Mouse (Mus musculus) hindbrain, embryonic 13.5 days (tissue): Measurements from ENCODE around the gene Slc1a2. TPM values are rescaled to one million over a fixed set of nuclear protein-coding genes. Genes with fewer than 3 reads are reported as not detected.

ENCODE experiments used
- ATAC-seq: fragments of 200-750 bp; cut with Nextera tagmentation; 2 replicates; pipeline ENCODE4 v1.8.0; 2017; ENCODE audit warnings: moderate TSS enrichment; ENCODE audit not compliant: low FRiP score
- H3K27ac ChIP-seq: fragments of 300-500 bp; sonication (generic); 2 replicates; pipeline ENCODE4 v1.5.1; 2015; ENCODE audit warnings: inconsistent platforms, mild to moderate bottlenecking, moderate library complexity
- H3K27me3 ChIP-seq: fragments of 300-500 bp; sonication (generic); 2 replicates; pipeline ENCODE4 v1.6.1; 2015; ENCODE audit warnings: mild to moderate bottlenecking, inconsistent platforms
- H3K36me3 ChIP-seq: fragments of 300-500 bp; sonication (generic); 2 replicates; pipeline ENCODE4 v1.6.1; 2015; ENCODE audit warnings: mild to moderate bottlenecking, inconsistent platforms
- H3K4me1 ChIP-seq: fragments of 300-500 bp; sonication (generic); replicated peaks from 2 replicates; pipeline ENCODE4 v1.6.1; 2015; ENCODE audit warnings: inconsistent platforms
- H3K4me2 ChIP-seq: fragments of 300-500 bp; sonication (generic); 2 replicates; pipeline ENCODE4 v1.6.1; 2015; ENCODE audit warnings: inconsistent platforms, mild to moderate bottlenecking, moderate library complexity
- H3K4me3 ChIP-seq: fragments of 300-500 bp; sonication (generic); 2 replicates; pipeline ENCODE4 v1.5.1; 2015; ENCODE audit warnings: mild to moderate bottlenecking, inconsistent platforms
- H3K9ac ChIP-seq: fragments of 300-500 bp; sonication (generic); 2 replicates; pipeline ENCODE4 v1.6.1; 2015; ENCODE audit warnings: mild to moderate bottlenecking, inconsistent platforms
- H3K9me3 ChIP-seq: fragments of 300-500 bp; sonication (generic); 2 replicates; pipeline ENCODE4 v1.6.1; 2016; ENCODE audit warnings: inconsistent platforms
- WGBS: fragments of 180-500 bp; shearing (Covaris S2); methylation state at CpG from one replicate; pipeline ENCODE4 v1.1.7; 2015; 5-methylcytosine and 5-hydroxymethylcytosine counted together
- polyA plus RNA-seq: library from polyadenylated mRNA; unstranded; fragments of >200 nt; fragmentation: Nextera tagmentation; extraction: Ambion mirVana; gene quantifications from 2 replicates; pipeline ENCODE4 v1.2.1, GENCODE M21; 2015

The Slc1a2 gene
- polyA plus RNA-seq, 1 experiment from 2014 or later = 25.2 TPM

DNA sequence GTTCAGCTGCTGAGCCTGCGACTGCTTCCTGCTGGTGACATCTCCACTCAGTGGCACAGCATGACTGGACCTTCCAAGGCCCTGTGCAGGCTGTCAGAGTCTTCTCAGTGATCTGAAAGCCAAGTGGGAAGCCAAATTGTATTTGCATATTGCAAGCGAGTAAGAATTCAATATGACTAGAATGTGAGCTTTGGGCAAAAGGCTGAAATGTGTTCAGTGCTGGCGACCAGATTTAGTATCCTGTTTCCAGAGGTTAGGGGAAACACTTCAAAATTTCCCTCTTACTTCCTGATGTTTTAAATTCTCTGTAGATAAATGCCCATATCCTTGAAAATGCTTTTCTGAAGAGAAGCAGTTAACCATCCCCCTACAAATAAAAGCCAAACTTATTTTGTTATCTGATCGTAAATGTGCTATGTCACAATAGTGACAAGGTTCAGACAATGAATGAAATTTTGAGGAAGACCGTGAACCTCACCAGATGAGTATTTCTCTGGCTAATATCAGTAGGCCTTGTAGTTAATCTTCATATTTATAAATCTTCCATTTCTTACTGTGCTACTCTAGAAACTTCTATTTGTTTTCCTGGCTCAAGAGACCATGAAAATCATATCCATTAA lies 98.9 kb downstream of the Slc1a2 start:
- Histone ChIP-seq H3K27me3 (no peaks in the 10 kb centered on the region), H3K27ac (no peak overlapping the region), H3K4me1 (no peaks in the 10 kb centered on the region), H3K9me3 (no peaks in the 10 kb centered on the region), H3K4me2 (no peak overlapping the region), H3K9ac (no peak overlapping the region), H3K36me3 (peaks cover 28% of the 10 kb centered on the region), H3K4me3 (no peak overlapping the region)
- 87% methylated on average over 5 of the region's 5 CpGs for WGBS
- ATAC-seq = no peak

- no peaks in the 10 kb centered on the region for H3K27me3 ChIP-seq
- H3K9ac ChIP-seq = no peak overlapping the region
- no peak for ATAC-seq
- no peak overlapping the region for H3K27ac ChIP-seq
- H3K4me1 ChIP-seq = no peaks in the 10 kb centered on the region
- WGBS = 88% methylated on average over 5 of the region's 5 CpGs
- no peak overlapping the region for H3K4me2 ChIP-seq
- H3K9me3 ChIP-seq = no peaks in the 10 kb centered on the region
- peaks cover 46% of the 10 kb centered on the region for H3K36me3 ChIP-seq
- H3K4me3 ChIP-seq = no peak overlapping the region
Observed at GRCm38 (mm10) chr2:102759479-102759878, 101.0 kb downstream of the Slc1a2 start.

DNA sequence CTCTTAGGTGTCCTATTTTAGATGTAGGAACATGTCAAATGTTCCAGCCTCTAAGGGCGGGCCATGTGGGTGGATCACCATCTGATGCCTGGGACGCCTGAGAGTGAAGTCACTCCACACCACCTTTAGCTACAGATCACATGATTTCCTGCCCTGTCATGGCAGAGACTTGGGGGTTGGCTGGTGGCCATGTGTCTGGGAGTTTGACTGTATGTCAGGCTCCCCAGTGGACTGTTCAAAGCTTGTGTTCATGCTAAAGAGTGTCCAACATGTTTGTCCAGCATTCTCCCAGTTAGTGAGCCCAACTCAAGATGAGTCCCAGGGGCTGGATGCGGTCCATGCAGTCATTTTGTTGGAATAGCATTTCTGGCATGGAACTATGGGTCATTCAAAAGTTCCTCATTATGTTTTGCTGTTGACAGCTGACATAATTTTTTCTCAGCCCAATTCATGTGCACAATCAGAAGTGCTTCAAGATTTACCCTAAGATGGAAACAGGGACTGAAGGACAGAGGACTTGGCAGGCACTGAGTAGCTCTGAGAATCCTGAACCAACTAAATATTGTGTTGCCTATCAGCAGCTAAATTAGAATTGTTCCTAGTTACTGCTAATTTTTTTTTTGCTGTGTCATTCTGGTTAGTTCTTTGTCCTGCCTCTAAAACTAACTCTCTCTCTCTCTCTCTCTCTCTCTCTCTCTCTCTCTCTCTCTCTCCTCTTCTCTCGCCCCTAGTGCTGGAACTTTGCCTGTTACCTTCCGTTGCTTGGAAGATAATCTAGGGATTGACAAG lies 102.0 kb downstream of the Slc1a2 start:
- Histone ChIP-seq H3K9me3 (no peaks in the 10 kb centered on the region), H3K27ac (no peak overlapping the region), H3K36me3 (peaks cover 50% of the 10 kb centered on the region), H3K4me3 (no peak overlapping the region), H3K9ac (no peak overlapping the region), H3K27me3 (no peaks in the 10 kb centered on the region), H3K4me2 (no peak overlapping the region), H3K4me1 (no peaks in the 10 kb centered on the region)
- WGBS = 87% methylated on average over 5 of the region's 5 CpGs
- no peak for ATAC-seq

GRCm38 (mm10) chr2:102763176-102763575 lies 104.7 kb downstream of the Slc1a2 start:
- no peak for ATAC-seq
- Histone ChIP-seq H3K27ac (no peak overlapping the region), H3K36me3 (peaks cover 57% of the 10 kb centered on the region), H3K4me2 (no peak overlapping the region), H3K9me3 (no peaks in the 10 kb centered on the region), H3K4me1 (no peaks in the 10 kb centered on the region), H3K4me3 (no peak overlapping the region), H3K9ac (no peak overlapping the region), H3K27me3 (no peaks in the 10 kb centered on the region)
- 94% methylated on average over 3 of the region's 3 CpGs for WGBS

GRCm38 (mm10) chr2:102763991-102764390 lies 105.5 kb downstream of the Slc1a2 start:
- Histone ChIP-seq H3K4me3 (no peak overlapping the region), H3K9me3 (no peaks in the 10 kb centered on the region), H3K4me2 (no peak overlapping the region), H3K36me3 (peaks cover 64% of the 10 kb centered on the region), H3K27ac (no peak overlapping the region), H3K9ac (no peak overlapping the region), H3K4me1 (no peaks in the 10 kb centered on the region), H3K27me3 (no peaks in the 10 kb centered on the region)
- ATAC-seq = no peak
- WGBS = 97% methylated on average over 2 of the region's 2 CpGs

- H3K9me3 ChIP-seq = no peaks in the 10 kb centered on the region
- H3K27me3 ChIP-seq = no peaks in the 10 kb centered on the region
- peaks cover 71% of the 10 kb centered on the region for H3K36me3 ChIP-seq
- H3K4me3 ChIP-seq = no peak overlapping the region
- no peak overlapping the region for H3K4me2 ChIP-seq
- ATAC-seq = no peak
- no peaks in the 10 kb centered on the region for H3K4me1 ChIP-seq
- no peak overlapping the region for H3K27ac ChIP-seq
- 88% methylated on average over 8 of the region's 8 CpGs for WGBS
- H3K9ac ChIP-seq = no peak overlapping the region
Observed at GRCm38 (mm10) chr2:102764602-102765374, 106.3 kb downstream of the Slc1a2 start.

DNA sequence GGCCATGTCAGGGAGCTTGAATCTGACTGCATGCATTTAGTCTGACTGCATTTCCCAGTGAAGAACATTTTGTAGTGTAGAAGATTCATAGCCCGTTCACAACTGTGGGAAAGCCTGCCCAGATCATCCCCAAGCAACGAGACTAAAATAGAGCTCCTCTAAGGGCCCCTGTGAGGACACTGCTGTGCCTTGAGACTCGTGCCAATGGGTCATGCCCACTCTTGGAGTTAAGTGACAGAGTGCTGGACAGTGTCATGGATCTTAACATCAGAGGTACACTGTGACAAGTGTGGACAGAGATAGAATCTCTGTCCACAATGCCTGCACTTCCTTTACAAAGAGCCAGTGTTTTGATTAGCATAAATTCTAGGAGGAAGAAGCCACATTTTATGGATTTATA lies 109.8 kb downstream of the Slc1a2 start:
- no peak overlapping the region for H3K4me3 ChIP-seq
- H3K27me3 ChIP-seq = no peaks in the 10 kb centered on the region
- H3K4me2 ChIP-seq = no peak overlapping the region
- 83% methylated on average over 3 of the region's 3 CpGs for WGBS
- no peak overlapping the region for H3K27ac ChIP-seq
- no peak for ATAC-seq
- H3K4me1 ChIP-seq = no peaks in the 10 kb centered on the region
- no peaks in the 10 kb centered on the region for H3K9me3 ChIP-seq
- peaks cover 54% of the 10 kb centered on the region for H3K36me3 ChIP-seq
- no peak overlapping the region for H3K9ac ChIP-seq

DNA sequence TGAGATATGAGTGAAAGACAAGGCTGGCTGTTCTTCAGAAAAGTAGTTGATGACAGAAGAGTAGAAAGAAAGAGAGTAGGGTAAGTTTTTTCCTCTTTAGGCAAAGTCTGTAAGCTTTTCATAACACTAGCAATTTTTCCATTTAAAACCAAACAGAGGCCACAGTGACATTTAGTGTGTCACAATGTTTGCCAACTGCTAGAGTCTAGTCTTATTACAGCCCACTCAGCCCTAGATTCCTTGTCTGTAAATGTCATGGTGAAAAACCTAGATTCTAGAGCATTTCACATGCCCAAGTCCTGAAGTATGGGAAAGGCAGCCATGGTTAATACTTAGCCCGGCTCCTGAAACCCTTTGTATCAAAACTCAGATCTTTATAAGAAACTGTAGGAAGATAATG lies 112.8 kb downstream of the Slc1a2 start:
- no peak for ATAC-seq
- Histone ChIP-seq H3K27me3 (no peaks in the 10 kb centered on the region), H3K4me2 (no peak overlapping the region), H3K9me3 (no peaks in the 10 kb centered on the region), H3K36me3 (peaks cover 45% of the 10 kb centered on the region), H3K27ac (no peak overlapping the region), H3K4me3 (no peak overlapping the region), H3K4me1 (no peaks in the 10 kb centered on the region), H3K9ac (no peak overlapping the region)
- WGBS = 98% methylated on average over 1 of the region's 1 CpGs

GRCm38 (mm10) chr2:102772276-102772675 lies 113.8 kb downstream of the Slc1a2 start:
- 96% methylated on average over 5 of the region's 5 CpGs for WGBS
- peaks cover 47% of the 10 kb centered on the region for H3K36me3 ChIP-seq

DNA sequence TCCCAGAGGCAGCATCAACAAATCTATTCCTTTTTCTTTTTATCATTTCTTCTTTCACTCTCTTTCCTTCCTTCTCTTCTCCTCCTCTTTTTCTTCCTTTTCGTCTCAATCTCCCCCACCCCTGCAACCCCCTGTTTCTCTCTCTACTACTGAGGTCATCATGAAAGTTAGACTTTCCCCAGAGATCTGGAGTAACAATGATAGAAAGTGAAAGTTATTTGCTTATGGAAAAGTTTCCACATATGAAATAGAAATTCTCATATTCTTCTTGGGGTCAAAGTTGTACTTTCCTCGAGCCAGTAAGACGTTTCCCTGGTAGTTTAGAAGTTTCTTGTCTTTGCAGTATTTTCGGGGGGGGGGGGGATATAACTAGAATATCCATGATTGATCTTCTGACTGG lies 116.2 kb downstream of the Slc1a2 start:
- WGBS = 84% methylated on average over 4 of the region's 4 CpGs

More at GRCm38 (mm10) chr2:102772276-102772675, 113.8 kb downstream of the Slc1a2 start:
- Histone ChIP-seq H3K9ac (no peak overlapping the region), H3K4me1 (no peaks in the 10 kb centered on the region), H3K27ac (no peak overlapping the region), H3K4me2 (no peak overlapping the region), H3K27me3 (no peaks in the 10 kb centered on the region), H3K9me3 (no peaks in the 10 kb centered on the region), H3K4me3 (no peak overlapping the region)
- no peak for ATAC-seq

GRCm38 (mm10) chr2:102775561-102775960 lies 117.1 kb downstream of the Slc1a2 start:
- WGBS = 48% methylated on average over 1 of the region's 1 CpGs
- H3K27ac ChIP-seq = no peak overlapping the region
- no peaks in the 10 kb centered on the region for H3K27me3 ChIP-seq
- H3K4me1 ChIP-seq = no peaks in the 10 kb centered on the region
- H3K4me3 ChIP-seq = no peak overlapping the region
- no peaks in the 10 kb centered on the region for H3K9me3 ChIP-seq
- no peak for ATAC-seq
- H3K9ac ChIP-seq = no peak overlapping the region
- H3K4me2 ChIP-seq = no peak overlapping the region
- peaks cover 35% of the 10 kb centered on the region for H3K36me3 ChIP-seq

More for the DNA sequence above, 116.2 kb downstream of the Slc1a2 start:
- no peak overlapping the region for H3K9ac ChIP-seq
- H3K36me3 ChIP-seq = peaks cover 40% of the 10 kb centered on the region
- no peak overlapping the region for H3K27ac ChIP-seq
- H3K27me3 ChIP-seq = no peaks in the 10 kb centered on the region
- no peak for ATAC-seq
- H3K4me1 ChIP-seq = no peaks in the 10 kb centered on the region
- no peaks in the 10 kb centered on the region for H3K9me3 ChIP-seq
- no peak overlapping the region for H3K4me2 ChIP-seq
- no peak overlapping the region for H3K4me3 ChIP-seq

GRCm38 (mm10) chr2:102778208-102778607 lies 119.7 kb downstream of the Slc1a2 start:
- H3K4me3 ChIP-seq = no peak overlapping the region
- no peak overlapping the region for H3K9ac ChIP-seq
- WGBS = 97% methylated on average over 3 of the region's 3 CpGs
- no peaks in the 10 kb centered on the region for H3K9me3 ChIP-seq
- no peak for ATAC-seq
- H3K27me3 ChIP-seq = no peaks in the 10 kb centered on the region
- no peak overlapping the region for H3K27ac ChIP-seq
- H3K4me1 ChIP-seq = no peaks in the 10 kb centered on the region
- H3K36me3 ChIP-seq = peaks cover 43% of the 10 kb centered on the region
- H3K4me2 ChIP-seq = no peak overlapping the region
